Mouse (Mus musculus): ENCODE results near the gene Bdh2.

DNA sequence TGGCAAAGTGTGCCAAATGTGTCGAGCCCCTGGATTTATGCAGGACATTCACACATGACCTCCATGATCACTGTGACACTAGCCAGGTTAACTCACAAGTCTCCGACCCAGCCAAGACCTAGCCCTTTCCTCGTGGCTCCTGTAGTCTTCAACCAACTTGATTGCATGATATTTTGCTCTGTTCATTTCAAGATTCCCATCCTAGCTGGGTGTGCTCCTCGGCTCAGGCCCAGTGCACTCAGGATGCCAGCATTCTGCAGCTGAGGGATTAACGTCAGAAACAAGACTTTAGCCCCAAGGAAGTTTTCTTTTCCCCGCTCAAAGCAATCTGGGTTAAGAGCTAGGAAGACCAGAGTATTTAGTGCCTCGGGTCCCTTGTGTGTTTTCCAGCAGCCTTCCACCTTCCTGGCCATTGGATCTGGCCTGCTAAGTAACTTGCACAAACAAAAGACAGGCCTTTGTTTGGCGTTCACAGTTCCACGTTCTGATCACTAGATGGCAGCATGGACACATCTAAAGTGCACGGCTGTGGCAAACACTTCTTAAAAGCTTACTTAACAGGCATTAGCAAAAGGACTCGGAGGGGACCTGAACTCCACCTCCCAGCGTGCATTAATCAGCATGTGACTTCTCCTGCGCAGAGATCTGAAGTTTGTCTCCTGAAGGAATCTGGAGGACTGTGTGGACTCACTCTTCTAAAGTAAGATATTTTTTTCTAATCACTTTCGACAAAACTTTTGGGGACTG, at the start of gene Bdh2:
- TF ChIP-seq POLR2A (IDR thresholded peaks at IDR 0.05; ENCODE audit: insufficient read length, low read depth) (no peak), MYOD1 (IDR thresholded peaks at IDR 0.05; ENCODE audit: control insufficient read depth in 1 of 3, insufficient read length in 2 of 3, low read depth in 2 of 3) (no peak), SRF (IDR thresholded peaks at IDR 0.05; ENCODE audit: control insufficient read depth, insufficient read length, low read depth) (no peak), TCF12 (IDR thresholded peaks at IDR 0.05; ENCODE audit: insufficient read depth, poor library complexity, severe bottlenecking) (no peak), POLR2AphosphoS2 (IDR thresholded peaks at IDR 0.05; ENCODE audit: insufficient read length, low read depth) (no peak), USF1 (IDR thresholded peaks at IDR 0.05; ENCODE audit: low read depth) (peak; percentile 59), MYOG (IDR thresholded peaks at IDR 0.05; ENCODE audit: control insufficient read depth in 1 of 3, insufficient read depth in 1 of 3, insufficient read length in 2 of 3, low read depth in 2 of 3) (no peak), TCF3 (IDR thresholded peaks at IDR 0.05; ENCODE audit: insufficient read length, low read depth) (no peak)
